In genomic region chr9:121950418-121951113, GRCm38 (mm10) we compare ENCODE assay signal across 9 mouse cellular contexts. TPM values are rescaled to one million over a fixed set of nuclear protein-coding genes. Genes with fewer than 3 reads are reported as not detected.
DNase-seq lines count a peak whose midpoint lies in the region; ATAC-seq lines count a peak whose summit lies in the region.
"Had no signal": no experiment of that assay in that cellular context is flagged by ENCODE, and none has a peak within 500 bp of the region (broad histone marks: within the 10 kb centered on the region; RNA-seq: fewer than 3 reads in every experiment).

Fam198a (plus strand) TSS chr9:121950988.

- WGBS in hindbrain, embryonic 14.5 days = 8% methylated on average over 14 of the region's 14 CpGs
- WGBS in midbrain, embryonic 16.5 days = 12% methylated on average over 13 of the region's 14 CpGs

- no peaks in the 10 kb centered on the region for H3K27me3 ChIP-seq in hindbrain, embryonic 14.5 days (ENCODE audit: control insufficient read depth, insufficient read depth, low read length)
- no peaks in the 10 kb centered on the region for H3K27me3 ChIP-seq in midbrain, embryonic 16.5 days (ENCODE audit: control insufficient read depth, insufficient read depth, low read depth, low read length)

- peak within 1 kb of the TSS; percentile 62 for H3K27ac ChIP-seq in hindbrain, embryonic 14.5 days
- no peak within 1 kb of the TSS for H3K27ac ChIP-seq in midbrain, embryonic 16.5 days (ENCODE audit: low read length)

- ATAC-seq in frontal cortex, adult (ENCODE audit: low TSS enrichment) = peak; percentile 46; the same call in 1 of the 2 replicates
- ATAC-seq in hindbrain, embryonic 14.5 days (ENCODE audit: low FRiP score) = peak; percentile 88
- peak; percentile 82 for ATAC-seq in midbrain, embryonic 16.5 days
- ATAC-seq in monocyte, adult 5-6 weeks (replicated peaks; ENCODE audit: insufficient number of reproducible peaks, low FRiP score, low TSS enrichment, poor library complexity, severe bottlenecking) = no peak

- peak within 1 kb of the TSS; percentile 17 for H3K4me3 ChIP-seq in hindbrain, embryonic 14.5 days (replicated peaks; ENCODE audit: low read length)
- no peak within 1 kb of the TSS for H3K4me3 ChIP-seq in midbrain, embryonic 16.5 days (ENCODE audit: low read depth, low read length)

- no peak for DNase-seq in frontal cortex, postnatal 36 days (ENCODE audit: low spot score in 2 of 2)
- peak; percentile 51 for DNase-seq in cerebellum, adult 9-11 months
- peak; percentile 84 for DNase-seq in gastrocnemius, postnatal 10 days
- peak; percentile 77 for DNase-seq in hindbrain, embryonic 14.5 days (ENCODE audit: low spot score)
- DNase-seq in liver = peak; percentile 34

- peak within 1 kb of the TSS; percentile 21; the same call in 1 of the 2 replicates for H3K9ac ChIP-seq in hindbrain, embryonic 14.5 days
- no peak within 1 kb of the TSS for H3K9ac ChIP-seq in midbrain, embryonic 16.5 days (ENCODE audit: low read depth, low read length)

- H3K36me3 ChIP-seq in hindbrain, embryonic 14.5 days (replicated peaks; ENCODE audit: control insufficient read depth, insufficient read depth) = no peaks in the 10 kb centered on the region
- H3K36me3 ChIP-seq in midbrain, embryonic 16.5 days (ENCODE audit: control insufficient read depth, insufficient read depth, low read length) = no peaks in the 10 kb centered on the region

- H3K4me1 ChIP-seq in hindbrain, embryonic 14.5 days (replicated peaks; ENCODE audit: control insufficient read depth, insufficient read depth, low read length) = peaks cover 12% of the 10 kb centered on the region
- H3K4me1 ChIP-seq in midbrain, embryonic 16.5 days (ENCODE audit: control insufficient read depth, insufficient read depth, low read length) = peaks cover 2% of the 10 kb centered on the region

- H3K9me3 ChIP-seq in hindbrain, embryonic 14.5 days (ENCODE audit: control insufficient read depth, low read length) = no peaks in the 10 kb centered on the region
- no peaks in the 10 kb centered on the region for H3K9me3 ChIP-seq in midbrain, embryonic 16.5 days (replicated peaks; ENCODE audit: control insufficient read depth, low read length, poor library complexity, severe bottlenecking)

- H3K4me2 ChIP-seq in hindbrain, embryonic 14.5 days (replicated peaks) = peak within 1 kb of the TSS; percentile 47
- peak within 1 kb of the TSS; percentile 28 for H3K4me2 ChIP-seq in midbrain, embryonic 16.5 days (ENCODE audit: low read length)

RNA-seq across cellular contexts. Expression of gene Fam198a, which starts in this region (rescaled TPM):
- 1 to 10 TPM; 6.4 to 7.8 TPM for total RNA-seq in gastrocnemius, postnatal 10 days (2021)
- 1.7 TPM in 2 replicates for polyA plus RNA-seq in hindbrain, embryonic 14.5 days (2014; fragmentation: Nextera tagmentation; extraction: Ambion mirVana)
- polyA plus RNA-seq in midbrain, embryonic 16.5 days (2015; fragmentation: Nextera tagmentation; extraction: Ambion mirVana) = 1.5 and 2.6 TPM in 2 replicates
- total RNA-seq in monocyte, adult 5-6 weeks (2017) = not detected in 3 replicates
- polyA plus RNA-seq: C2C12 had no signal

Comparison
In these comparisons a context has a peak if more than half of its experiments do, and no peak if none do; other contexts are left out.
1. DNase-seq: peak in cerebellum, adult 9-11 months (single experiment), gastrocnemius, postnatal 10 days (single experiment), hindbrain, embryonic 14.5 days (single experiment) and liver (single experiment); none in frontal cortex, postnatal 36 days (0 of 2).